Mouse (Mus musculus) bone marrow macrophage, adult 2 months (primary cell): ENCODE results near the gene Srsf4.

Experiments used
- CTCF ChIP-seq: IDR thresholded peaks from 2 replicates; pipeline ENCODE4 v1.5.1; 2012; ENCODE audit warnings: low read depth, mild to moderate bottlenecking, low read length, moderate library complexity
- POLR2A ChIP-seq: IDR thresholded peaks from 2 replicates; pipeline ENCODE4 v1.6.1; 2012; ENCODE audit warnings: mild to moderate bottlenecking, low read depth, low read length, borderline replicate concordance

GRCm38 (mm10) chr4:131917010-131917555 lies 43.7 kb downstream of the Srsf4 start:
- TF ChIP-seq POLR2A: no peak
- TF ChIP-seq CTCF: no peak
